Mouse (Mus musculus) skeletal muscle tissue, adult 2 months (tissue): ENCODE measurements around the gene Capn10.

ENCODE experiments used
- DNase-seq: peaks from one replicate; pipeline ENCODE4 v3.0.0-alpha.2; 2012; ENCODE audit warnings: low read depth, low spot score

Gene Capn10

GRCm38 (mm10) chr1:92972854-92973253, 38.7 kb downstream of the Capn10 start:
- peak; percentile 51 for DNase-seq

GRCm38 (mm10) chr1:92976141-92976566, 42.0 kb downstream of the Capn10 start:
- no peak for DNase-seq

- no peak for DNase-seq
Observed at GRCm38 (mm10) chr1:92978645-92979044, 44.5 kb downstream of the Capn10 start.

GRCm38 (mm10) chr1:92979073-92979602, 45.0 kb downstream of the Capn10 start:
- DNase-seq: no peak

- peak; percentile 24 for DNase-seq
Observed at GRCm38 (mm10) chr1:92981056-92981845, 47.1 kb downstream of the Capn10 start.

- DNase-seq: no peak
Observed at GRCm38 (mm10) chr1:92982931-92983605, 48.9 kb downstream of the Capn10 start.

GRCm38 (mm10) chr1:92984999-92985398, 50.8 kb downstream of the Capn10 start:
- DNase-seq: no peak

- DNase-seq: no peak
Observed at GRCm38 (mm10) chr1:92988894-92989293, 54.7 kb downstream of the Capn10 start.

- DNase-seq: no peak
Observed at GRCm38 (mm10) chr1:92989891-92990290, 55.7 kb downstream of the Capn10 start.

GRCm38 (mm10) chr1:92992214-92992855, 58.2 kb downstream of the Capn10 start:
- no peak for DNase-seq

- DNase-seq: no peak
Observed at GRCm38 (mm10) chr1:92992880-92993279, 58.7 kb downstream of the Capn10 start.
